ENCODE assay signal across 25 mouse cellular contexts in the genomic region with DNA sequence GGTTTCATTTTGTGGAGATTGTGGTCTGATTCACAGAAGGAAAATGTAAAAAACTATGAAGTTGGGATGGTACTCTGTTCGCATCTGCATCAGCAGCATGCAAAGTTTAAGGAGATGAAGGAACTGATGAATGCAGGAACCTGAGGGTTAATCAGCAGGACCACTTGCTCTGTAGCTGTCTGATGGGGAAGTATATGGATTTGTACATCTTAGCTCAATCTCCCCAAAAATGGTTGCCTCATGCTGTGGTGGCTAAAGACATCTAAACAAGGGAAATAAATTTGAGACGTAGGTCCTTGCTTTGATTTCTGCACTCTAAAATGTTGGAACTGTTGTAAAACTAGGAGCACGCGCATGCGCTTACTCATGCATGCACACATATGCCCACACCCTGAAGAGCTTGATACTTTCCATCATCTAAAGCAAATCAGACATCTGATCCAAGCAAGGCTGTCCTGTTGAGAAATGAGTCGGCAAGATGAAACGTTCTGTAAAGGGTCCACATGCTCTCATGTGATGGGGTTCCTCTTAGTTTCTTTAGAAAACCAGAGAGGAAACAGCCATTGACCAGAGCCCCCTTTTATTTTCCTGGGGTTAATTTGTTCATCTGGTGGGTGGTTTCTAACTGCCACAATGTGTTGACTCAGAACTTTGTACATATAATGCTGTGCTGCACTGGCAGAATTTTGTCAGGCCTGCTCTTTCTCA. TPM values are rescaled to one million over a fixed set of nuclear protein-coding genes. Genes with fewer than 3 reads are reported as not detected.
DNase-seq lines count a peak whose midpoint lies in the region; ATAC-seq and TF ChIP-seq lines count a peak whose summit lies in the region.
"Had no signal": no experiment of that assay in that cellular context is flagged by ENCODE, and none has a peak within 500 bp of the region (broad histone marks: within the 10 kb centered on the region; RNA-seq: fewer than 3 reads in every experiment).

No protein-coding gene starts in this region.

- H3K27me3 ChIP-seq in kidney, postnatal 0 days (ENCODE audit: insufficient read depth, low read length): no peaks in the 10 kb centered on the region
- H3K27me3 ChIP-seq: forebrain, embryonic 15.5 days; heart, embryonic 12.5 days; heart, embryonic 15.5 days had no signal

- no peak overlapping the region for H3K4me3 ChIP-seq in kidney, postnatal 0 days (replicated peaks; ENCODE audit: low read depth, low read length)
- no peak overlapping the region for H3K4me3 ChIP-seq in embryonic fibroblast, embryonic 13.5 days (ENCODE audit: insufficient read depth, low read length)
- H3K4me3 ChIP-seq: forebrain, embryonic 15.5 days; heart, embryonic 12.5 days; heart, embryonic 15.5 days had no signal

- no peak for ATAC-seq in kidney, postnatal 0 days (replicated peaks; ENCODE audit: low FRiP score, low read depth)
- ATAC-seq in megakaryocyte, adult 5-6 weeks (ENCODE audit: poor library complexity, severe bottlenecking): peak; percentile 58
- ATAC-seq: activated CD4-positive, CD25-positive, alpha-beta regulatory T cell, adult 4 months; CD4-positive, CD25-positive, alpha-beta regulatory T cell, adult 4 months; forebrain, embryonic 15.5 days; hindbrain, postnatal 0 days; inflammation-experienced regulatory T-cells, adult 6 months had no signal

- no peaks in the 10 kb centered on the region for H3K9me3 ChIP-seq in kidney, postnatal 0 days (replicated peaks; ENCODE audit: low read length)
- H3K9me3 ChIP-seq: forebrain, embryonic 15.5 days; heart, embryonic 12.5 days; heart, embryonic 15.5 days had no signal

- H3K36me3 ChIP-seq in kidney, postnatal 0 days (ENCODE audit: insufficient read depth, low read length): no peaks in the 10 kb centered on the region
- H3K36me3 ChIP-seq: forebrain, embryonic 15.5 days; heart, embryonic 12.5 days; heart, embryonic 15.5 days had no signal

- H3K27ac ChIP-seq in kidney, postnatal 0 days: no peak overlapping the region
- peak overlapping the region; percentile 73 for H3K27ac ChIP-seq in embryonic fibroblast, embryonic 13.5 days (ENCODE audit: insufficient read depth, low read length)
- H3K27ac ChIP-seq: forebrain, embryonic 15.5 days; heart, embryonic 15.5 days; hindbrain, embryonic 14.5 days; hindbrain, postnatal 0 days had no signal

- no peak overlapping the region for H3K9ac ChIP-seq in kidney, postnatal 0 days (ENCODE audit: low read depth, low read length)
- H3K9ac ChIP-seq: forebrain, embryonic 15.5 days; heart, embryonic 12.5 days; heart, embryonic 15.5 days; hindbrain, embryonic 14.5 days had no signal

- no peaks in the 10 kb centered on the region for H3K4me1 ChIP-seq in kidney, postnatal 0 days (replicated peaks; ENCODE audit: insufficient read depth, low read length)
- H3K4me1 ChIP-seq in embryonic fibroblast, embryonic 13.5 days (ENCODE audit: control insufficient read depth, insufficient read depth, low read length): peaks cover 10% of the 10 kb centered on the region
- H3K4me1 ChIP-seq: forebrain, embryonic 15.5 days; heart, embryonic 12.5 days; heart, embryonic 15.5 days had no signal

- no peak for TF ChIP-seq CTCF in kidney, postnatal 0 days (IDR thresholded peaks at IDR 0.05; ENCODE audit: low read depth)
- no peak for TF ChIP-seq CTCF in embryonic fibroblast, embryonic 13.5 days (IDR thresholded peaks at IDR 0.05; ENCODE audit: borderline replicate concordance, insufficient read depth, low read length)

- no peak for TF ChIP-seq POLR2A in embryonic fibroblast, embryonic 13.5 days (IDR thresholded peaks at IDR 0.05; ENCODE audit: low read depth, low read length)

- WGBS in kidney, postnatal 0 days: 62% methylated on average over 7 of the region's 7 CpGs

- H3K4me2 ChIP-seq in kidney, postnatal 0 days (ENCODE audit: low read length): no peak overlapping the region
- H3K4me2 ChIP-seq: forebrain, embryonic 15.5 days; heart, embryonic 12.5 days; heart, embryonic 15.5 days; hindbrain, embryonic 14.5 days had no signal

- DNase-seq in kidney, postnatal 0 days (ENCODE audit: low spot score): peak; percentile 4
- DNase-seq in kidney, adult 9 months: no peak
- no peak for DNase-seq in right cerebral cortex, adult 2 months (ENCODE audit: low spot score in 2 of 2)
- DNase-seq in natural killer cell, adult 2 months (ENCODE audit: low spot score in 2 of 2): no peak
- DNase-seq in right cerebral cortex, postnatal 36 days (ENCODE audit: low spot score in 2 of 2): no peak
- DNase-seq: adrenal gland, adult 8-10 months; adrenal gland, postnatal 25 days; cerebellum, adult 11-12 months; cerebellum, adult 8-10 months; cerebellum, postnatal 36 days; gastrocnemius, postnatal 25 days; heart, postnatal 10 days; heart, postnatal 36 days had no signal

RNA-seq across cellular contexts. Expression of a gene that starts 43.1 kb away (rescaled TPM):
- 2.0 TPM in 2 replicates for polyA plus RNA-seq in kidney, postnatal 0 days (2015; fragmentation: Nextera tagmentation; extraction: Ambion mirVana)
- 0.33 TPM in 1 of 2 replicates, not detected in the other for polyA plus RNA-seq in embryonic fibroblast, embryonic 13.5 days (2011; ENCODE audit: insufficient read length, low read depth, missing spikeins)
- total RNA-seq in megakaryocyte, adult 5-6 weeks (2015): 89.4 and 94.3 TPM in 2 replicates
- total RNA-seq in megakaryocyte, adult 5-6 weeks (2017): 93.1 and 96.4 TPM in 2 replicates
- total RNA-seq: MEL had no signal
- polyA plus RNA-seq: C2C12 had no signal

RNA-seq across cellular contexts. Expression of a gene that starts 52.3 kb away (rescaled TPM):
- 18.8 and 20.2 TPM in 2 replicates for polyA plus RNA-seq in kidney, postnatal 0 days (2015; fragmentation: Nextera tagmentation; extraction: Ambion mirVana)
- 14.0 and 16.8 TPM in 2 replicates for polyA plus RNA-seq in embryonic fibroblast, embryonic 13.5 days (2011; ENCODE audit: insufficient read length, low read depth, missing spikeins)
- total RNA-seq in megakaryocyte, adult 5-6 weeks (2015): 21.2 and 25.5 TPM in 2 replicates
- total RNA-seq in megakaryocyte, adult 5-6 weeks (2017): 8.3 and 17.8 TPM in 2 replicates
- total RNA-seq: MEL had no signal
